Mouse (Mus musculus) CD4-positive helper T cell, adult 2 months (primary cell): ENCODE measurements around the gene Rgs8.

Experiments
- DNase-seq: peaks from one replicate; pipeline ENCODE4 v3.0.0-alpha.2; 2012; ENCODE audit warnings: low read depth, missing footprints, low spot score

The Rgs8 gene

DNA sequence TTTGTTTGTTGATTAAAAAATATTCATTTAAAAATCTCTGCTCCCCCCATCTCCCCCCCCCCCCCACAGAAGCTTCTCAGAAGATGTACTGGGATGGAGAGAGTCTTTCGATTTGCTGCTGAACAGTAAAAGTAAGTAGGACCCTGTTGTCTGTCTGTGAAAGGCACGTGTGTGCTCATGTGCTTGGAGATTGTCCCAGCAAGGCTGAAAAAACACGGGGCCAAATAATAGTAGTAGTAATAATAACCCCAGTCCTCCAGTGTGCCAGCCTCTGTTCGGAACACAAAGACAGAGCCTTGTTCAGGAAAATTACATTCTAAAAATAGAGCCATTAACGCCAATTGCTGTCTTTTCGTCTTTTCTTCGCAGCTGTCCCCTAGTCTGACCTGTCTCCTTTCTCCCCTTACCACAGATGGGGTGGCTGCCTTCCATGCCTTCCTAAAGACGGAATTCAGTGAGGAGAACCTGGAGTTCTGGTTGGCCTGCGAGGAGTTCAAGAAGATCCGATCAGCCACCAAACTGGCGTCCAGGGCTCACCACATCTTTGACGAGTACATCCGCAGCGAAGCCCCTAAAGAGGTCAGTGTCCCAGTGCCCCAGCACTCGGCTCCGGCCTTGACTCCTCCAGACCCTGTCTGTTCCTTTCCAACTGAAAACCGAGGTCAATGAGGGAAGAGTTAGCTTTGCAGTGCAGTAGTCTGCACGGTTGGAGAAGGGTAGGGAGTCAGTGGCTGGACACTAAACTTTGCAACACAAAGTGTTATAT, 88.9 kb downstream of the Rgs8 start:
- no peak for DNase-seq

DNA sequence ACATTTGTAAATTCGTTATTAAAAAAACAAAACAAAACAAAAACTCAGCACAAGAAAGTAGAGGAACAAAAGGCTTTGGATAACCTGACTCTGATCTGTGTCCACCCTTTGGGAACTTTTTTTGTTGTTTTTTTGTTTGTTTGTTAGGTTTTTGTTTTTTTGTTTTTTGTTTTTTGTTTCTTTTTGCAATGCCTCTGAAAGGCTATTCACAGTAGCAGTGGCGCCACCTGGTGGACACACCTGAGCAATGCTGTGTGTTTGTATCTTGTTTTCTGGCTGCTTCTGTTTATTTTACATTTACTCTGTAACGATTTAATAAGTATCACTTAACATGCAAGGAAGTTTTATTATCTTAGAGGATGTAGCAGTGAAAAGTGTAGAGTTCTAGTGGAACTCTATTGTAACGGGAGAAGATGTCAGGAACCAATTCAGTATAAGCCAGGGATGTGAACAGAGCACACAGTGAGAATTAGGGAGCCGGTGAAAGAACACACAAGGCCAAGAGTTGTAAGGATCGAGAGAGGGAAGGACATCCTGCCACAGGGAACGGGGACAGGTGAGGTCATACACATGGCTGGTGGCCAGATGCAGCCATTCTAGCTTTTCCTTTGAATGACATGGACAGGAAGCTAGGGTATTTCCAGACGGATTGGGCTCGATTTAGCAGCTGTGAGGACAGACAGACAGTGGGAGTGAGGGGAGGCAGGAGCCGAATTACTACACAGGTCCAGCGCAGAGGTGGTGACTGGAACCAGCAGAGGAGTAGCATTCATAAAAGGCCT, 89.7 kb downstream of the Rgs8 start:
- DNase-seq = peak; percentile 76

DNA sequence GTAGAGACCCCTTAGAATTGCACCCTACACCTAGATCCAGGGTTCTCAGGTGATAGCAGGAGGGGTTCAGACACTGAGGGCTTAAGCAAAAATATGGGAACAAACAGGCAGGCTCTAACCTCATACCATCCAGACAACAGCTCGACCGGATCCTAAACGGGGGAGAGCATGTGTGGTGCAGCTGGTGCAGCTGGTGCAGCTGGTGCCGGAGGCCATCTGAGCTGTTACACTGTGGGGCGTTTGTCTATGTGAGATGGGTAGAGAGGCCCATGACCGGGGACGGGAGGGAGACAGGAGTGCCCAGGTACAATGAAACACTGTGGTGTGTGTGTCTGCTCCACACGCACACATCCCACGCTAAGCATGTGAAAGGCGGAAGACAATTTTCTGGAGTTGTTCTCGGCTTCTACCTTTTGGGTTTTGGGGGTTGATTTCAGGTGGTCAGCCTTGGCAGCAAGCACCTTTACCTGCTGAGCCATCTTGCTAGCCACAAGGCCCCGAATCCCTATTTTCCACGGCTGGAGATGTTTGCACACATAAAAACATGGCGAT, 93.4 kb downstream of the Rgs8 start:
- no peak for DNase-seq

- peak; percentile 73 for DNase-seq
These were observed 93.9 kb downstream of the Rgs8 start for GRCm38 (mm10) chr1:153746728-153747127.

DNA sequence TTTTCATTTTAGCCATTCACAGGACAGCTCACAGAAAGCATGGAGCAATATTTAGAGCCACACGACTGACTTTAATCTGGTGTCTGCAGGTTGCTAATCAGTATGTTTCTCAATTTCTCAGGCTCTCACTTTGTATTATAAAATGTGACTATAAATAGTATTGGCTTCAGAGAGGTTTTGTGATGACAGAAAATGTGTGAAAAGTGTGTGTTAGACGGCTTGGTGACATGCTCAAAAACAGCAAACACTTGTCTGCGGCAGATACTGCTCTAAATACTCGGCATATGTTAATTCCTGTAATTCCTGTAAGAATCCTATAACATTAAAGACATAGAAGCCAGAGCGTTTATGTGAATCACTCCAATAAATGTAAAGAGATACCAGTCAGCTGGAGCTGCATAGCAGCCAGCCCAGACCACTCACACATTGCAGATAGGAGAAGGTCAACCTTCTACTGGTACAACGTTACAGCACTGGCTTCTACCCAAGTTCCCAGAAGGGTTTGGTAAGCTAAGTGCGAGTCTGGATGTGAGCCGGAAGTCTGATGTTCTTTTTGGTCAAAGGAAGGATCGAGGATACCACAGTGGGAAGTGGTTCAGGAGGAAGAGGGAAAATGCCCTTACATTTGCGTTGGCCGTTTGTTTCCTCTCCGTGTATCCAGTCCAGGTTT, 95.2 kb downstream of the Rgs8 start:
- no peak for DNase-seq

GRCm38 (mm10) chr1:153748549-153748948, 95.7 kb downstream of the Rgs8 start:
- peak; percentile 72 for DNase-seq

DNA sequence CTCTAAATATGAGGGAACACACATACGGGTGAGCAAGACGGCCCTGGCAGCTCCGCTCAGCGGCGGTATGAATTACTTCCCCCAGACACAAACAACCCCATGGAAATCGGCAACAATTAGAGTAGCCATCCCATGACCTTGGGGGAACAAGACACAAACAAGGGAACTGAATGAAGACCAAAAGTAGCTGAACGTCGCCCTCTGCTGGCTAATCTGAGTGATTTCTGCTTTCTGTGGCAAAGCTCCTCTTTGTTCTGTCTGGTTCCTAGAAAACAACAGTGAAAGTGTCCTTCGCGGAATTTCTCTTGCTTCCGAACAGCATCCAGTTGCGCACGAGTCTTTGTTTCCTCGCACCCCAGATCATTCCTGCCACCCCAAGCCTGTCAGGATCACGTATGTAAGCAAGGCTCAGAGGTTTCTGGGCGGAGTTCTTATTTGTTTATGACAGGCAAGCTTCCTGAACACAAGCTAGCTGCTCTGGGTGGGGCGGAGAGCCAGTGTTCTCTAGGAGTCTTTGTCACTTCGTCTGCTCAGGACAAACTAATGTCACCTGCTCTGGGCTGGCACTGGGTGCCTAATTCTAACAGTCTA, 96.5 kb downstream of the Rgs8 start, which contains the start of gene Rnasel:
Rnasel (plus strand) TSS at position 216 of the 591 bp plus-strand sequence.
- peak; percentile 86 for DNase-seq
